11 mouse cellular contexts compared by ENCODE assay signal in genomic region chr8:11071162-11071561, GRCm38 (mm10).
DNase-seq lines count a peak whose midpoint lies in the region; ATAC-seq and TF ChIP-seq lines count a peak whose summit lies in the region.
"Had no signal": no experiment of that assay in that cellular context is flagged by ENCODE, and none has a peak within 500 bp of the region (broad histone marks: within the 10 kb centered on the region; RNA-seq: fewer than 3 reads in every experiment).

No protein-coding gene starts in this region.

- no peak for TF ChIP-seq EP300 in CH12.LX (IDR thresholded peaks at IDR 0.05; ENCODE audit: low read length)

- dilution Hi-C loops in CH12.LX (cut with MboI; ENCODE audit: extremely low pct_ligation_motif_present, extremely low pct_unique_long_range_greater_than_20kb, low sequenced_read_pairs) = no loop called here

- peak; percentile 39 for TF ChIP-seq CTCF in hindbrain, postnatal 0 days (IDR thresholded peaks at IDR 0.05; ENCODE audit: low read depth)
- peak; percentile 14 to 41; a peak in 2 of 4 replicates for TF ChIP-seq CTCF in CH12.LX (conservative IDR thresholded peaks at IDR 0.05 in 1 of 2, IDR thresholded peaks at IDR 0.05 in 1 of 2; ENCODE audit: low read depth in 2 of 2, low read length in 2 of 2)

- no peak overlapping the region for H3K9ac ChIP-seq in hindbrain, postnatal 0 days (replicated peaks; ENCODE audit: low read length)
- H3K9ac ChIP-seq in hindbrain, embryonic 13.5 days = no peak overlapping the region
- H3K9ac ChIP-seq in CH12.LX (ENCODE audit: insufficient read depth, low read depth) = no peak overlapping the region
- no peak overlapping the region for H3K9ac ChIP-seq in liver, embryonic 13.5 days
- H3K9ac ChIP-seq: embryonic facial prominence, embryonic 12.5 days had no signal

- no peaks in the 10 kb centered on the region for H3K4me1 ChIP-seq in hindbrain, postnatal 0 days (ENCODE audit: insufficient read depth, low read length)
- H3K4me1 ChIP-seq in hindbrain, embryonic 13.5 days (replicated peaks) = no peaks in the 10 kb centered on the region
- H3K4me1 ChIP-seq in CH12.LX (ENCODE audit: control insufficient read depth in 1 of 2, insufficient read depth in 2 of 2) = peaks cover 2 to 5% of the 10 kb centered on the region in 2 experiments; a peak in 1 of 4 replicates
- no peaks in the 10 kb centered on the region for H3K4me1 ChIP-seq in liver, embryonic 13.5 days (replicated peaks)

- no peaks in the 10 kb centered on the region for H3K27me3 ChIP-seq in hindbrain, postnatal 0 days (ENCODE audit: insufficient read depth, low read length)
- no peaks in the 10 kb centered on the region for H3K27me3 ChIP-seq in hindbrain, embryonic 13.5 days
- H3K27me3 ChIP-seq in CH12.LX (replicated peaks) = no peaks in the 10 kb centered on the region
- H3K27me3 ChIP-seq in liver, embryonic 13.5 days = no peaks in the 10 kb centered on the region
- H3K27me3 ChIP-seq: embryonic facial prominence, embryonic 12.5 days had no signal

- WGBS in hindbrain, postnatal 0 days = 64% methylated on average over 2 of the region's 2 CpGs
- WGBS in hindbrain, embryonic 13.5 days = 68% methylated on average over 2 of the region's 2 CpGs
- 35% methylated on average over 2 of the region's 2 CpGs for WGBS in liver, embryonic 13.5 days (ENCODE audit: insufficient replicate concordance)

- ATAC-seq in hindbrain, postnatal 0 days = no peak
- no peak for ATAC-seq in hindbrain, embryonic 13.5 days (ENCODE audit: low FRiP score)
- ATAC-seq in common myeloid progenitor, adult 5-6 weeks (replicated peaks; ENCODE audit: low read depth, poor library complexity, severe bottlenecking) = peak; percentile 29; the same call in 1 of the 2 replicates
- ATAC-seq in liver, embryonic 13.5 days (ENCODE audit: low read depth) = peak; percentile 76
- ATAC-seq: hindbrain, embryonic 16.5 days had no signal

- in situ Hi-C loops in CH12.LX (cut with MboI; ENCODE audit: low pct_ligation_motif_present, low pct_unique_long_range_greater_than_20kb, low sequenced_read_pairs) = no loop called here

- no peaks in the 10 kb centered on the region for H3K9me3 ChIP-seq in hindbrain, postnatal 0 days (ENCODE audit: low read length)
- no peaks in the 10 kb centered on the region for H3K9me3 ChIP-seq in hindbrain, embryonic 13.5 days
- no peaks in the 10 kb centered on the region for H3K9me3 ChIP-seq in CH12.LX (replicated peaks; ENCODE audit: low read length)
- H3K9me3 ChIP-seq in liver, embryonic 13.5 days (replicated peaks) = no peaks in the 10 kb centered on the region
- H3K9me3 ChIP-seq: embryonic facial prominence, embryonic 12.5 days had no signal

- DNase-seq in hindbrain, postnatal 0 days (ENCODE audit: low spot score) = no peak
- DNase-seq in CH12.LX (ENCODE audit: extremely low read depth) = peak; percentile 7
- no peak for DNase-seq in liver, embryonic 13.5 days
- no peak for DNase-seq in cerebellum, adult 8-10 months
- DNase-seq in layer of hippocampus, adult 9-11 months = no peak
- DNase-seq in left cerebral cortex, postnatal 25 days (ENCODE audit: low spot score in 2 of 2) = no peak
- DNase-seq: gastrocnemius, postnatal 10 days had no signal

- intact Hi-C loops in left cerebral cortex, postnatal 25 days (cut with DNase I) = no loop called here

- no peaks in the 10 kb centered on the region for H3K36me3 ChIP-seq in hindbrain, postnatal 0 days (ENCODE audit: insufficient read depth, low read length)
- H3K36me3 ChIP-seq in hindbrain, embryonic 13.5 days = no peaks in the 10 kb centered on the region
- H3K36me3 ChIP-seq in CH12.LX (replicated peaks in 1 of 2; ENCODE audit: control insufficient read depth in 1 of 2, insufficient read depth in 1 of 2, low read length in 1 of 2) = no peaks in the 10 kb centered on the region
- no peaks in the 10 kb centered on the region for H3K36me3 ChIP-seq in liver, embryonic 13.5 days
- H3K36me3 ChIP-seq: embryonic facial prominence, embryonic 12.5 days had no signal

- H3K4me2 ChIP-seq in hindbrain, postnatal 0 days (ENCODE audit: low read depth, low read length) = no peak overlapping the region
- H3K4me2 ChIP-seq in hindbrain, embryonic 13.5 days = no peak overlapping the region
- no peak overlapping the region for H3K4me2 ChIP-seq in CH12.LX (ENCODE audit: insufficient read depth, low read depth, poor library complexity, severe bottlenecking)
- H3K4me2 ChIP-seq in liver, embryonic 13.5 days = no peak overlapping the region
- H3K4me2 ChIP-seq: embryonic facial prominence, embryonic 12.5 days had no signal

- TF ChIP-seq POLR2A in CH12.LX (IDR thresholded peaks at IDR 0.05; ENCODE audit: low read depth, low read length) = no peak

- H3K27ac ChIP-seq in hindbrain, postnatal 0 days = no peak overlapping the region
- no peak overlapping the region for H3K27ac ChIP-seq in hindbrain, embryonic 13.5 days
- no peak overlapping the region for H3K27ac ChIP-seq in CH12.LX (ENCODE audit: insufficient read depth, low read depth)
- no peak overlapping the region for H3K27ac ChIP-seq in liver, embryonic 13.5 days
- H3K27ac ChIP-seq: embryonic facial prominence, embryonic 12.5 days had no signal

- no peak overlapping the region for H3K4me3 ChIP-seq in hindbrain, postnatal 0 days (ENCODE audit: low read length)
- H3K4me3 ChIP-seq in hindbrain, embryonic 13.5 days = no peak overlapping the region
- H3K4me3 ChIP-seq in CH12.LX (replicated peaks in 1 of 3; ENCODE audit: low read depth in 2 of 3, low read length in 2 of 3, poor library complexity in 1 of 3) = no peak overlapping the region
- H3K4me3 ChIP-seq in liver, embryonic 13.5 days (replicated peaks) = no peak overlapping the region
- H3K4me3 ChIP-seq: embryonic facial prominence, embryonic 12.5 days had no signal

- no peaks in the 10 kb centered on the region for H3K79me2 ChIP-seq in CH12.LX (replicated peaks; ENCODE audit: control insufficient read depth, extremely low read depth, insufficient read depth, poor library complexity, severe bottlenecking)

- TF ChIP-seq RAD21 in CH12.LX (IDR thresholded peaks at IDR 0.05; ENCODE audit: low read depth, low read length) = peak; percentile 27

TF ChIP-seq in CH12.LX, 34 proteins besides CTCF, POLR2A, EP300 and RAD21:
- TF ChIP-seq RCOR1 (conservative IDR thresholded peaks at IDR 0.05; ENCODE audit: low read depth, low read length) (no peak), UBTF (IDR thresholded peaks at IDR 0.05; ENCODE audit: low read depth, low read length) (no peak), MEF2A (IDR thresholded peaks at IDR 0.05; ENCODE audit: borderline replicate concordance, low read depth, low read length) (no peak), BHLHE40 (IDR thresholded peaks at IDR 0.05; ENCODE audit: low read depth, low read length) (no peak), SMC3 (IDR thresholded peaks at IDR 0.05; ENCODE audit: low read depth, low read length) (peak; percentile 23; the same call in 1 of the 2 replicates), ELF1 (IDR thresholded peaks at IDR 0.05; ENCODE audit: low read depth, low read length) (no peak), JUN (IDR thresholded peaks at IDR 0.05; ENCODE audit: insufficient read depth, low read depth, low read length) (no peak)

Comparison
In these comparisons a context has a peak if more than half of its experiments do, and no peak if none do; other contexts are left out.
1. ATAC-seq: peak in common myeloid progenitor, adult 5-6 weeks (single experiment) and liver, embryonic 13.5 days (single experiment); none in hindbrain, postnatal 0 days (single experiment) and hindbrain, embryonic 13.5 days (single experiment).